Mouse (Mus musculus) 3134 (cell line): ENCODE measurements at regions not wholly inside any gene's neighbourhood (a gene's known extent, or its start where the extent isn't known, plus 50 kb on each side); places are given as distances from the start of the nearest gene placed in this dataset.

ENCODE experiments used
- DNase-seq: peaks from one replicate; pipeline ENCODE4 v3.0.0-alpha.2; 2011; ENCODE audit warnings: low spot score; ENCODE audit not compliant: insufficient read length; ENCODE audit errors: extremely low read depth

- no peak for DNase-seq
Measured at GRCm38 (mm10) chr15:95714408-95714807, 58.6 kb upstream of the Dbx2 start.

GRCm38 (mm10) chr15:95715941-95716340, 60.2 kb upstream of the Dbx2 start:
- no peak for DNase-seq

- no peak for DNase-seq
Measured at GRCm38 (mm10) chr15:95723699-95724098, 66.9 kb upstream of the Ano6 start.

- peak; percentile 20 for DNase-seq
Measured at GRCm38 (mm10) chr15:95725866-95726265, 64.8 kb upstream of the Ano6 start.

- no peak for DNase-seq
Measured at GRCm38 (mm10) chr15:95726516-95726915, 64.1 kb upstream of the Ano6 start.

- no peak for DNase-seq
Measured at GRCm38 (mm10) chr15:95735746-95736145, 54.9 kb upstream of the Ano6 start.
